Mouse (Mus musculus) kidney, embryonic 14.5 days (tissue): ENCODE data around the gene Kbtbd6. TPM values are rescaled to one million over a fixed set of nuclear protein-coding genes. Genes with fewer than 3 reads are reported as not detected.
"Not testable (repeated sequence)": the region's sequence is repeated elsewhere in the genome, so short reads cannot be mapped to it uniquely, and the experiment has no call there.

Experiments used
- ATAC-seq: fragments of 200-750 bp; cut with Nextera tagmentation; 2 replicates; pipeline ENCODE4 v1.8.0; 2017; ENCODE audit warnings: moderate number of reproducible peaks, mild to moderate bottlenecking, moderate TSS enrichment, moderate library complexity; ENCODE audit not compliant: low FRiP score, low TSS enrichment
- H3K27ac ChIP-seq: fragments of 300-500 bp; sonication (generic); 2 replicates; pipeline ENCODE4 v1.5.1; 2014; ENCODE audit warnings: low read depth, mild to moderate bottlenecking, low read length, moderate library complexity, mixed read lengths
- H3K27me3 ChIP-seq: fragments of 300-500 bp; sonication (generic); 2 replicates; pipeline ENCODE4 v1.6.1; 2014; ENCODE audit warnings: mild to moderate bottlenecking, low read length; ENCODE audit not compliant: control insufficient read depth, insufficient read depth
- H3K36me3 ChIP-seq: fragments of 300-500 bp; sonication (generic); 2 replicates; pipeline ENCODE4 v1.6.1; 2014; ENCODE audit warnings: low read length, mixed read lengths; ENCODE audit not compliant: control insufficient read depth, insufficient read depth
- H3K4me1 ChIP-seq: fragments of 300-500 bp; sonication (generic); 2 replicates; pipeline ENCODE4 v1.6.1; 2014; ENCODE audit warnings: low read length, mixed read lengths; ENCODE audit not compliant: control insufficient read depth, insufficient read depth
- H3K4me2 ChIP-seq: fragments of 300-500 bp; sonication (generic); replicated peaks from 2 replicates; pipeline ENCODE4 v1.6.1; 2014; ENCODE audit warnings: low read depth, mild to moderate bottlenecking, low read length
- H3K4me3 ChIP-seq: fragments of 300-500 bp; sonication (generic); 2 replicates; pipeline ENCODE4 v1.5.1; 2014; ENCODE audit warnings: mild to moderate bottlenecking, low read length
- H3K9ac ChIP-seq: fragments of 300-500 bp; sonication (generic); 2 replicates; pipeline ENCODE4 v1.6.1; 2014; ENCODE audit warnings: low read depth, mild to moderate bottlenecking, low read length, moderate library complexity
- H3K9me3 ChIP-seq: fragments of 300-500 bp; sonication (generic); 2 replicates; pipeline ENCODE4 v1.6.1; 2016; ENCODE audit warnings: low read length; ENCODE audit not compliant: control insufficient read depth
- WGBS: fragments of 180-500 bp; shearing (Covaris S2); extraction: QIAGEN DNeasy Blood & Tissue Kit; methylation state at CpG from one replicate; pipeline ENCODE4 v1.1.7; 2014; 5-methylcytosine and 5-hydroxymethylcytosine counted together
- polyA plus RNA-seq: library from polyadenylated mRNA; unstranded; fragments of >200 nt; fragmentation: Nextera tagmentation; extraction: Ambion mirVana; gene quantifications from 2 replicates; pipeline ENCODE4 v1.2.1, GENCODE M21; 2014

The Kbtbd6 gene
- polyA plus RNA-seq, 1 experiment from 2014 or later: 3.2 TPM

- H3K9ac ChIP-seq: no peak overlapping the region
- WGBS: 69% methylated on average over 1 of the region's 1 CpGs
These were observed 17.6 kb upstream of the Kbtbd6 start for GRCm38 (mm10) chr14:79434068-79434467.

GRCm38 (mm10) chr14:79440655-79441054 lies 11.0 kb upstream of the Kbtbd6 start:
- Histone ChIP-seq H3K27ac (no peak overlapping the region), H3K4me1 (no peaks in the 10 kb centered on the region), H3K36me3 (no peaks in the 10 kb centered on the region), H3K4me3 (no peak overlapping the region), H3K9ac (no peak overlapping the region), H3K27me3 (no peaks in the 10 kb centered on the region), H3K9me3 (no peaks in the 10 kb centered on the region), H3K4me2 (no peak overlapping the region)
- ATAC-seq: no peak
- 90% methylated on average over 2 of the region's 2 CpGs for WGBS

More at GRCm38 (mm10) chr14:79434068-79434467, 17.6 kb upstream of the Kbtbd6 start:
- Histone ChIP-seq H3K4me1 (no peaks in the 10 kb centered on the region), H3K9me3 (no peaks in the 10 kb centered on the region), H3K27me3 (no peaks in the 10 kb centered on the region), H3K36me3 (no peaks in the 10 kb centered on the region), H3K4me2 (no peak overlapping the region), H3K4me3 (no peak overlapping the region), H3K27ac (no peak overlapping the region)
- ATAC-seq: no peak

GRCm38 (mm10) chr14:79441441-79441840 lies 10.2 kb upstream of the Kbtbd6 start:
- 69% methylated on average over 5 of the region's 5 CpGs for WGBS
- H3K9me3 ChIP-seq: no peaks in the 10 kb centered on the region

GRCm38 (mm10) chr14:79444601-79445000 lies 7.0 kb upstream of the Kbtbd6 start:
- Histone ChIP-seq H3K27me3 (no peaks in the 10 kb centered on the region), H3K9ac (no peak overlapping the region), H3K36me3 (no peaks in the 10 kb centered on the region), H3K9me3 (no peaks in the 10 kb centered on the region), H3K4me3 (no peak overlapping the region), H3K27ac (no peak overlapping the region), H3K4me2 (no peak overlapping the region), H3K4me1 (no peaks in the 10 kb centered on the region)
- no peak for ATAC-seq
- WGBS: 92% methylated on average over 9 of the region's 9 CpGs

More at GRCm38 (mm10) chr14:79441441-79441840, 10.2 kb upstream of the Kbtbd6 start:
- Histone ChIP-seq H3K27ac (no peak overlapping the region), H3K4me1 (no peaks in the 10 kb centered on the region), H3K4me2 (no peak overlapping the region), H3K27me3 (no peaks in the 10 kb centered on the region), H3K4me3 (no peak overlapping the region), H3K36me3 (no peaks in the 10 kb centered on the region), H3K9ac (no peak overlapping the region)
- ATAC-seq: no peak

GRCm38 (mm10) chr14:79445055-79445620 lies 6.5 kb upstream of the Kbtbd6 start:
- no peak overlapping the region for H3K9ac ChIP-seq
- no peak overlapping the region for H3K4me3 ChIP-seq
- no peak overlapping the region for H3K27ac ChIP-seq
- H3K9me3 ChIP-seq: no peaks in the 10 kb centered on the region
- no peak for ATAC-seq
- no peaks in the 10 kb centered on the region for H3K27me3 ChIP-seq
- H3K4me1 ChIP-seq: no peaks in the 10 kb centered on the region
- no peak overlapping the region for H3K4me2 ChIP-seq
- H3K36me3 ChIP-seq: no peaks in the 10 kb centered on the region
- 76% methylated on average over 16 of the region's 16 CpGs for WGBS

GRCm38 (mm10) chr14:79452591-79452934 lies 928 bp downstream of the Kbtbd6 start:
- WGBS: 98% methylated on average over 6 of the region's 10 CpGs
- not testable (repeated sequence) for H3K27me3 ChIP-seq, H3K27ac ChIP-seq, H3K9me3 ChIP-seq, ATAC-seq, H3K4me1 ChIP-seq, H3K9ac ChIP-seq, H3K4me3 ChIP-seq, H3K4me2 ChIP-seq, H3K36me3 ChIP-seq

GRCm38 (mm10) chr14:79460401-79460800 lies 8.8 kb downstream of the Kbtbd6 start:
- H3K36me3 ChIP-seq: peaks cover 32% of the 10 kb centered on the region
- no peak for ATAC-seq
- no peak overlapping the region for H3K27ac ChIP-seq
- no peak overlapping the region for H3K4me3 ChIP-seq
- no peaks in the 10 kb centered on the region for H3K9me3 ChIP-seq
- no peaks in the 10 kb centered on the region for H3K4me1 ChIP-seq
- 100% methylated on average over 1 of the region's 1 CpGs for WGBS
- no peak overlapping the region for H3K4me2 ChIP-seq
- no peaks in the 10 kb centered on the region for H3K27me3 ChIP-seq
- H3K9ac ChIP-seq: no peak overlapping the region

- ATAC-seq: no peak
- H3K4me3 ChIP-seq: no peak overlapping the region
- H3K4me2 ChIP-seq: no peak overlapping the region
- 92% methylated on average over 4 of the region's 4 CpGs for WGBS
- no peaks in the 10 kb centered on the region for H3K9me3 ChIP-seq
- H3K27ac ChIP-seq: no peak overlapping the region
- no peak overlapping the region for H3K9ac ChIP-seq
- no peaks in the 10 kb centered on the region for H3K27me3 ChIP-seq
- no peaks in the 10 kb centered on the region for H3K4me1 ChIP-seq
- H3K36me3 ChIP-seq: peaks cover 38% of the 10 kb centered on the region
These were observed 9.4 kb downstream of the Kbtbd6 start for GRCm38 (mm10) chr14:79460988-79461387.

- no peak overlapping the region for H3K4me2 ChIP-seq
- no peaks in the 10 kb centered on the region for H3K27me3 ChIP-seq
- 89% methylated on average over 1 of the region's 1 CpGs for WGBS
- no peaks in the 10 kb centered on the region for H3K9me3 ChIP-seq
- no peak overlapping the region for H3K4me3 ChIP-seq
- no peak overlapping the region for H3K9ac ChIP-seq
- H3K27ac ChIP-seq: no peak overlapping the region
- H3K4me1 ChIP-seq: no peaks in the 10 kb centered on the region
- peaks cover 74% of the 10 kb centered on the region for H3K36me3 ChIP-seq
- ATAC-seq: no peak
These were observed 14.0 kb downstream of the Kbtbd6 start for GRCm38 (mm10) chr14:79465623-79466022.
